Mouse (Mus musculus) liver, embryonic 16.5 days (tissue): ENCODE results near the gene Kdm5b. TPM values are rescaled to one million over a fixed set of nuclear protein-coding genes. Genes with fewer than 3 reads are reported as not detected.

Experiments used
- ATAC-seq: fragments of 200-750 bp; cut with Nextera tagmentation; 2 replicates; pipeline ENCODE4 v1.8.0; 2017; ENCODE audit warnings: low read depth, mild to moderate bottlenecking, moderate number of reproducible peaks, moderate library complexity
- H3K27ac ChIP-seq: fragments of 300-500 bp; sonication (generic); 2 replicates; pipeline ENCODE4 v1.5.1; 2014; ENCODE audit warnings: mild to moderate bottlenecking, low read length
- H3K27me3 ChIP-seq: fragments of 300-500 bp; sonication (generic); 2 replicates; pipeline ENCODE4 v1.6.1; 2014; ENCODE audit warnings: low read depth, low read length, mixed read lengths; ENCODE audit not compliant: control insufficient read depth, insufficient read depth
- H3K36me3 ChIP-seq: fragments of 300-500 bp; sonication (generic); 2 replicates; pipeline ENCODE4 v1.6.1; 2014; ENCODE audit warnings: mild to moderate bottlenecking; ENCODE audit not compliant: control insufficient read depth, insufficient read depth
- H3K4me1 ChIP-seq: fragments of 300-500 bp; sonication (generic); 2 replicates; pipeline ENCODE4 v1.6.1; 2014; ENCODE audit warnings: low read depth, low read length, mixed read lengths; ENCODE audit not compliant: control insufficient read depth
- H3K4me2 ChIP-seq: fragments of 300-500 bp; sonication (generic); 2 replicates; pipeline ENCODE4 v1.6.1; 2014; ENCODE audit warnings: low read depth, low read length, mixed read lengths
- H3K4me3 ChIP-seq: fragments of 300-500 bp; sonication (generic); 2 replicates; pipeline ENCODE4 v1.5.1; 2014; ENCODE audit warnings: low read depth, mild to moderate bottlenecking, low read length
- H3K9ac ChIP-seq: fragments of 300-500 bp; sonication (generic); 2 replicates; pipeline ENCODE4 v1.6.1; 2014; ENCODE audit warnings: low read depth, low read length
- H3K9me3 ChIP-seq: fragments of 300-500 bp; sonication (generic); replicated peaks from 2 replicates; pipeline ENCODE4 v1.6.1; 2016; ENCODE audit warnings: low read length; ENCODE audit not compliant: control insufficient read depth
- WGBS: fragments of 180-500 bp; shearing (Covaris S2); extraction: QIAGEN DNeasy Blood & Tissue Kit; methylation state at CpG from one replicate; pipeline ENCODE4 v1.1.7; 2014; ENCODE audit not compliant: insufficient replicate concordance; 5-methylcytosine and 5-hydroxymethylcytosine counted together
- polyA plus RNA-seq: library from polyadenylated mRNA; unstranded; fragments of >200 nt; fragmentation: Nextera tagmentation; extraction: Ambion mirVana; gene quantifications from 2 replicates; pipeline ENCODE4 v1.2.1, GENCODE M21; 2015

Gene Kdm5b
- polyA plus RNA-seq, 1 experiment from 2014 or later: 5.6 TPM

GRCm38 (mm10) chr1:134535054-134535453 lies 24.9 kb upstream of the Kdm5b start:
- H3K4me1 ChIP-seq: peaks cover 6% of the 10 kb centered on the region
- 91% methylated on average over 1 of the region's 1 CpGs for WGBS
- ATAC-seq: no peak
- no peak overlapping the region for H3K27ac ChIP-seq
- no peaks in the 10 kb centered on the region for H3K27me3 ChIP-seq
- H3K4me3 ChIP-seq: no peak overlapping the region
- H3K36me3 ChIP-seq: no peaks in the 10 kb centered on the region
- H3K9ac ChIP-seq: no peak overlapping the region
- no peak overlapping the region for H3K4me2 ChIP-seq
- H3K9me3 ChIP-seq: no peaks in the 10 kb centered on the region

- Histone ChIP-seq H3K9ac (no peak overlapping the region), H3K4me1 (peaks cover 6% of the 10 kb centered on the region), H3K27ac (no peak overlapping the region), H3K4me2 (no peak overlapping the region), H3K9me3 (no peaks in the 10 kb centered on the region), H3K27me3 (no peaks in the 10 kb centered on the region), H3K36me3 (no peaks in the 10 kb centered on the region), H3K4me3 (no peak overlapping the region)
- 43% methylated on average over 3 of the region's 3 CpGs for WGBS
- ATAC-seq: peak; percentile 37; the same call in 1 of the 2 replicates
Measured at GRCm38 (mm10) chr1:134535513-134535912, 24.5 kb upstream of the Kdm5b start.

- no peak overlapping the region for H3K9ac ChIP-seq
- no peak for ATAC-seq
- H3K4me2 ChIP-seq: no peak overlapping the region
- no peaks in the 10 kb centered on the region for H3K36me3 ChIP-seq
- H3K4me3 ChIP-seq: no peak overlapping the region
- peaks cover 5% of the 10 kb centered on the region for H3K4me1 ChIP-seq
- H3K9me3 ChIP-seq: no peaks in the 10 kb centered on the region
- WGBS: 79% methylated on average over 10 of the region's 10 CpGs
- no peak overlapping the region for H3K27ac ChIP-seq
- H3K27me3 ChIP-seq: no peaks in the 10 kb centered on the region
Measured at GRCm38 (mm10) chr1:134540610-134541009, 19.4 kb upstream of the Kdm5b start.

GRCm38 (mm10) chr1:134548231-134548630 lies 11.7 kb upstream of the Kdm5b start:
- Histone ChIP-seq H3K4me1 (no peaks in the 10 kb centered on the region; the same call in 1 of the 2 replicates), H3K27me3 (no peaks in the 10 kb centered on the region), H3K36me3 (no peaks in the 10 kb centered on the region), H3K4me2 (no peak overlapping the region), H3K4me3 (no peak overlapping the region), H3K27ac (no peak overlapping the region), H3K9ac (no peak overlapping the region), H3K9me3 (no peaks in the 10 kb centered on the region)
- ATAC-seq: no peak
- WGBS: 60% methylated on average over 4 of the region's 4 CpGs

GRCm38 (mm10) chr1:134549632-134550132 lies 10.3 kb upstream of the Kdm5b start, which contains the start of gene Mgat4e:
Mgat4e (minus strand) TSS chr1:134549682.
- no peaks in the 10 kb centered on the region; the same call in 1 of the 2 replicates for H3K4me1 ChIP-seq
- H3K4me2 ChIP-seq: no peak within 1 kb of the TSS
- no peak within 1 kb of the TSS for H3K4me3 ChIP-seq
- no peak within 1 kb of the TSS for H3K9ac ChIP-seq
- no peaks in the 10 kb centered on the region for H3K27me3 ChIP-seq
- 19% methylated on average over 7 of the region's 7 CpGs for WGBS
- H3K9me3 ChIP-seq: no peaks in the 10 kb centered on the region
- H3K27ac ChIP-seq: no peak within 1 kb of the TSS
- no peaks in the 10 kb centered on the region for H3K36me3 ChIP-seq
- no peak for ATAC-seq

- Histone ChIP-seq H3K9me3 (no peaks in the 10 kb centered on the region), H3K27me3 (no peaks in the 10 kb centered on the region), H3K36me3 (no peaks in the 10 kb centered on the region), H3K4me2 (no peak overlapping the region), H3K4me1 (peaks cover 14% of the 10 kb centered on the region), H3K4me3 (no peak overlapping the region), H3K9ac (no peak overlapping the region), H3K27ac (no peak overlapping the region)
- WGBS: 57% methylated on average over 3 of the region's 3 CpGs
- ATAC-seq: no peak
Measured at GRCm38 (mm10) chr1:134551869-134552268, 8.1 kb upstream of the Kdm5b start.

- H3K36me3 ChIP-seq: no peaks in the 10 kb centered on the region
- no peaks in the 10 kb centered on the region for H3K9me3 ChIP-seq
- no peak overlapping the region for H3K9ac ChIP-seq
- ATAC-seq: no peak
- H3K4me3 ChIP-seq: no peak overlapping the region
- H3K27ac ChIP-seq: no peak overlapping the region
- peaks cover 17% of the 10 kb centered on the region for H3K4me1 ChIP-seq
- WGBS: 39% methylated on average over 3 of the region's 3 CpGs
- H3K27me3 ChIP-seq: no peaks in the 10 kb centered on the region
- no peak overlapping the region for H3K4me2 ChIP-seq
Measured at GRCm38 (mm10) chr1:134552396-134552795, 7.6 kb upstream of the Kdm5b start.

- Histone ChIP-seq H3K9ac (no peak overlapping the region), H3K4me2 (peak overlapping the region; percentile 91), H3K4me3 (no peak overlapping the region), H3K9me3 (no peaks in the 10 kb centered on the region), H3K4me1 (peaks cover 24% of the 10 kb centered on the region), H3K27ac (no peak overlapping the region), H3K27me3 (no peaks in the 10 kb centered on the region), H3K36me3 (no peaks in the 10 kb centered on the region)
- WGBS: 24% methylated on average over 13 of the region's 13 CpGs
- no peak for ATAC-seq
Measured at GRCm38 (mm10) chr1:134555240-134555870, 4.6 kb upstream of the Kdm5b start.

- Histone ChIP-seq H3K9ac (peak overlapping the region; percentile 73), H3K4me1 (peaks cover 24% of the 10 kb centered on the region), H3K27me3 (no peaks in the 10 kb centered on the region), H3K4me3 (peak overlapping the region; percentile 75), H3K36me3 (no peaks in the 10 kb centered on the region), H3K27ac (no peak overlapping the region; the same call in 1 of the 2 replicates), H3K9me3 (no peaks in the 10 kb centered on the region), H3K4me2 (peak overlapping the region; percentile 91)
- peak; percentile 8; the same call in 1 of the 2 replicates for ATAC-seq
- 2% methylated on average over 44 of the region's 46 CpGs for WGBS
Measured at GRCm38 (mm10) chr1:134555871-134556670, 3.9 kb upstream of the Kdm5b start.
